Mouse (Mus musculus): Measurements from ENCODE around the gene Gm21732. TPM values are rescaled to one million over a fixed set of nuclear protein-coding genes. Genes with fewer than 3 reads are reported as not detected.
"Not testable (repeated sequence)": the region's sequence is repeated elsewhere in the genome, so short reads cannot be mapped to it uniquely, and the experiment has no call there.

The Gm21732 gene
- total RNA-seq (2012; rRNA removed) (not detected in 2 replicates), polyA plus RNA-seq (2012; ENCODE audit: insufficient read depth in 1 of 2, insufficient read length in 2 of 2, low read depth in 1 of 2, low replicate concordance in 2 of 2, missing spikeins in 1 of 2) (not detected)

DNA sequence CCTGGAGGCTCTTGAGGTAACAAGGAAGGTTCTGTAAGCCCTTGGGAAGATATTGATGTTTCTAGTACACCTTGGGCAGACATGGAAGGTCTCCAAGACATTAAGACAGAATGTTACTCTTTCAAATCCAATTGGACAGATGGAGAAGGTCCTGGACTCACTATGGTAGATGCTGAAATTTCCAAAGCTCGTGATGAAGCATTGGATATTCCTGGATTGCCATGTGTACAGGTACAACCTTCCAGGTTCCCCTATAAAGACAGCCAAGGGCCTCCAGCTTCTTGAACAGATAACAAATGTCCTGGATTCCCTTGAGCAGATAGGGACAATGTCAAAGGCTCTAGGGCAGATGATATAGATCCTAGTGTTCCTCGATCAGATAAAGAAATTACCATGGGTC, at the start of gene Gm21732:
Gene Gm21732 (minus strand): TSS at position 101 of the 400 bp plus-strand sequence.
- H3K27me3 ChIP-seq (ENCODE audit: control insufficient read depth in 1 of 2, insufficient read depth in 2 of 2, low read length in 2 of 2); H3K9me3 ChIP-seq (replicated peaks; ENCODE audit: insufficient read depth, low read length); H3K27ac ChIP-seq (ENCODE audit: control insufficient read depth, low read depth, low read length); H3K9ac ChIP-seq (ENCODE audit: control insufficient read depth, low read depth, low read length, poor library complexity, severe bottlenecking); H3K4me3 ChIP-seq (ENCODE audit: control insufficient read depth in 1 of 2, insufficient read depth in 1 of 2, low read depth in 2 of 2, low read length in 2 of 2); H3K36me3 ChIP-seq (ENCODE audit: control insufficient read depth in 1 of 2, insufficient read depth in 2 of 2, low read length in 2 of 2); H3K4me1 ChIP-seq (ENCODE audit: control insufficient read depth in 1 of 2, insufficient read depth in 2 of 2, low read length in 2 of 2); DNase-seq (ENCODE audit: low read depth, low spot score); H3K79me2 ChIP-seq (ENCODE audit: control insufficient read depth, insufficient read depth, low read length, poor library complexity): not testable (repeated sequence)

Other genes with a start within 250 kb of the Gm21732 start
- gene Gm20897, start 73.5 kb downstream of the Gm21732 start, total RNA-seq (2012; rRNA removed) = not detected in 2 replicates
- gene Gm20897, start 73.5 kb downstream of the Gm21732 start, polyA plus RNA-seq (2012; ENCODE audit: insufficient read depth in 1 of 2, insufficient read length in 2 of 2, low read depth in 1 of 2, low replicate concordance in 2 of 2, missing spikeins in 1 of 2) = not detected